In genomic region chr9:22815093-22815458, GRCm38 (mm10) we compare ENCODE assay signal across 17 mouse cellular contexts.
DNase-seq lines count a peak whose midpoint lies in the region; ATAC-seq lines count a peak whose summit lies in the region.
"Had no signal": no experiment of that assay in that cellular context is flagged by ENCODE, and none has a peak within 500 bp of the region (broad histone marks: within the 10 kb centered on the region; RNA-seq: fewer than 3 reads in every experiment).

No protein-coding gene starts in this region.

- no peaks in the 10 kb centered on the region for H3K27me3 ChIP-seq in heart, embryonic 12.5 days (replicated peaks)
- H3K27me3 ChIP-seq in lung, embryonic 16.5 days (ENCODE audit: control insufficient read depth, insufficient read depth, low read depth, low read length): no peaks in the 10 kb centered on the region
- H3K27me3 ChIP-seq in embryonic facial prominence, embryonic 14.5 days (replicated peaks; ENCODE audit: control insufficient read depth, insufficient read depth, low read length): no peaks in the 10 kb centered on the region
- no peaks in the 10 kb centered on the region for H3K27me3 ChIP-seq in limb, embryonic 15.5 days
- H3K27me3 ChIP-seq: embryonic facial prominence, embryonic 12.5 days; liver, embryonic 12.5 days had no signal

- no peak for DNase-seq in heart, adult 8-10 months (ENCODE audit: low spot score)
- no peak for DNase-seq in lung, postnatal 36 days
- DNase-seq in embryonic facial prominence, embryonic 14.5 days (ENCODE audit: low spot score): no peak
- DNase-seq in cerebellum, postnatal 4 days (ENCODE audit: low spot score in 2 of 2): no peak
- no peak for DNase-seq in urinary bladder, postnatal 14 days (ENCODE audit: low spot score)
- DNase-seq: adrenal gland, adult 8-10 months; cerebellum, adult 2 months; forebrain, postnatal 0 days; kidney, adult 9 months; layer of hippocampus, postnatal 36 days; thymus, adult 2 months had no signal

- 25% methylated on average over 7 of the region's 7 CpGs for WGBS in heart, embryonic 12.5 days
- WGBS in lung, embryonic 16.5 days: 48% methylated on average over 7 of the region's 7 CpGs
- 39% methylated on average over 7 of the region's 7 CpGs for WGBS in embryonic facial prominence, embryonic 14.5 days
- WGBS in limb, embryonic 15.5 days: 44% methylated on average over 7 of the region's 7 CpGs

- H3K4me3 ChIP-seq in heart, embryonic 12.5 days: no peak overlapping the region
- no peak overlapping the region for H3K4me3 ChIP-seq in lung, embryonic 16.5 days (ENCODE audit: low read length)
- H3K4me3 ChIP-seq in embryonic facial prominence, embryonic 14.5 days (ENCODE audit: low read depth, low read length): no peak overlapping the region
- H3K4me3 ChIP-seq in limb, embryonic 15.5 days: no peak overlapping the region
- H3K4me3 ChIP-seq: embryonic facial prominence, embryonic 12.5 days; liver, embryonic 12.5 days; midbrain, embryonic 10.5 days had no signal

- H3K9me3 ChIP-seq in heart, embryonic 12.5 days (replicated peaks): no peaks in the 10 kb centered on the region
- no peaks in the 10 kb centered on the region for H3K9me3 ChIP-seq in lung, embryonic 16.5 days (ENCODE audit: control insufficient read depth, low read length)
- H3K9me3 ChIP-seq in embryonic facial prominence, embryonic 14.5 days (ENCODE audit: control insufficient read depth, low read length): no peaks in the 10 kb centered on the region
- H3K9me3 ChIP-seq in limb, embryonic 15.5 days: no peaks in the 10 kb centered on the region
- H3K9me3 ChIP-seq: embryonic facial prominence, embryonic 12.5 days; liver, embryonic 12.5 days; midbrain, embryonic 10.5 days had no signal

- peak; percentile 57 for ATAC-seq in heart, embryonic 12.5 days (ENCODE audit: insufficient number of reproducible peaks, low FRiP score)
- peak; percentile 19; the same call in 1 of the 2 replicates for ATAC-seq in lung, embryonic 16.5 days (ENCODE audit: low read depth)
- peak; percentile 9; the same call in 1 of the 2 replicates for ATAC-seq in embryonic facial prominence, embryonic 14.5 days (ENCODE audit: low read depth)
- ATAC-seq in limb, embryonic 15.5 days (ENCODE audit: insufficient number of reproducible peaks, low FRiP score, low TSS enrichment, low read depth): no peak
- ATAC-seq: forebrain, postnatal 0 days; liver, embryonic 12.5 days had no signal

- peaks cover 27% of the 10 kb centered on the region for H3K4me1 ChIP-seq in heart, embryonic 12.5 days (replicated peaks)
- H3K4me1 ChIP-seq in lung, embryonic 16.5 days (replicated peaks; ENCODE audit: control insufficient read depth, insufficient read depth, low read length): no peaks in the 10 kb centered on the region
- H3K4me1 ChIP-seq in embryonic facial prominence, embryonic 14.5 days (ENCODE audit: control insufficient read depth, insufficient read depth, low read length): peaks cover 8% of the 10 kb centered on the region; the same call in 1 of the 2 replicates
- H3K4me1 ChIP-seq in limb, embryonic 15.5 days: peaks cover 5% of the 10 kb centered on the region; the same call in 1 of the 2 replicates
- H3K4me1 ChIP-seq: midbrain, embryonic 10.5 days had no signal

- no peak overlapping the region for H3K4me2 ChIP-seq in heart, embryonic 12.5 days
- H3K4me2 ChIP-seq in lung, embryonic 16.5 days (ENCODE audit: low read depth, low read length): no peak overlapping the region
- no peak overlapping the region for H3K4me2 ChIP-seq in embryonic facial prominence, embryonic 14.5 days (ENCODE audit: low read depth, low read length)
- H3K4me2 ChIP-seq in limb, embryonic 15.5 days: no peak overlapping the region
- H3K4me2 ChIP-seq: embryonic facial prominence, embryonic 12.5 days; liver, embryonic 12.5 days had no signal

- peak overlapping the region; percentile 42 for H3K27ac ChIP-seq in heart, embryonic 12.5 days (ENCODE audit: poor library complexity, severe bottlenecking)
- no peak overlapping the region for H3K27ac ChIP-seq in lung, embryonic 16.5 days (ENCODE audit: low read length)
- no peak overlapping the region for H3K27ac ChIP-seq in embryonic facial prominence, embryonic 14.5 days (replicated peaks; ENCODE audit: low read depth, low read length)
- peak overlapping the region; percentile 33; the same call in 1 of the 2 replicates for H3K27ac ChIP-seq in limb, embryonic 15.5 days
- H3K27ac ChIP-seq: embryonic facial prominence, embryonic 12.5 days; midbrain, embryonic 10.5 days had no signal

- no peaks in the 10 kb centered on the region for H3K36me3 ChIP-seq in heart, embryonic 12.5 days
- H3K36me3 ChIP-seq in lung, embryonic 16.5 days (ENCODE audit: control insufficient read depth, insufficient read depth, low read length): no peaks in the 10 kb centered on the region
- no peaks in the 10 kb centered on the region for H3K36me3 ChIP-seq in embryonic facial prominence, embryonic 14.5 days (ENCODE audit: control insufficient read depth, insufficient read depth, low read length)
- no peaks in the 10 kb centered on the region for H3K36me3 ChIP-seq in limb, embryonic 15.5 days
- H3K36me3 ChIP-seq: embryonic facial prominence, embryonic 12.5 days; liver, embryonic 12.5 days; midbrain, embryonic 10.5 days had no signal

- no peak overlapping the region for H3K9ac ChIP-seq in heart, embryonic 12.5 days
- no peak overlapping the region for H3K9ac ChIP-seq in lung, embryonic 16.5 days (ENCODE audit: low read length)
- no peak overlapping the region for H3K9ac ChIP-seq in embryonic facial prominence, embryonic 14.5 days (ENCODE audit: low read depth, low read length)
- no peak overlapping the region for H3K9ac ChIP-seq in limb, embryonic 15.5 days
- H3K9ac ChIP-seq: embryonic facial prominence, embryonic 12.5 days; forebrain, postnatal 0 days; liver, embryonic 12.5 days had no signal

Comparison
In these comparisons a context has a peak if more than half of its experiments do, and no peak if none do; other contexts are left out.
1. H3K27ac ChIP-seq: peak in heart, embryonic 12.5 days (single experiment) and limb, embryonic 15.5 days (single experiment); none in lung, embryonic 16.5 days (single experiment) and embryonic facial prominence, embryonic 14.5 days (single experiment).